Mouse (Mus musculus) limb, embryonic 14.5 days (tissue): ENCODE data around the gene Sytl2. TPM values are rescaled to one million over a fixed set of nuclear protein-coding genes. Genes with fewer than 3 reads are reported as not detected.

Experiments used
- ATAC-seq: fragments of 200-750 bp; cut with Nextera tagmentation; 2 replicates; pipeline ENCODE4 v1.8.0; 2017; ENCODE audit warnings: low read depth, moderate number of reproducible peaks, moderate TSS enrichment; ENCODE audit not compliant: low FRiP score
- DNase-seq: peaks from one replicate; pipeline ENCODE4 v3.0.0-alpha.2; 2015; ENCODE audit warnings: low spot score
- H3K27ac ChIP-seq: fragments of 300-500 bp; sonication (generic); replicated peaks from 2 replicates; pipeline ENCODE4 v1.5.1; 2014; ENCODE audit warnings: low read depth, mild to moderate bottlenecking, low read length, moderate library complexity, mixed read lengths
- H3K27me3 ChIP-seq: fragments of 300-500 bp; sonication (generic); 2 replicates; pipeline ENCODE4 v1.6.1; 2014; ENCODE audit warnings: low read length, mixed read lengths; ENCODE audit not compliant: control insufficient read depth, insufficient read depth
- H3K36me3 ChIP-seq: fragments of 300-500 bp; sonication (generic); 2 replicates; pipeline ENCODE4 v1.6.1; 2014; ENCODE audit warnings: mild to moderate bottlenecking, low read length, moderate library complexity, mixed read lengths; ENCODE audit not compliant: control insufficient read depth, insufficient read depth
- H3K4me1 ChIP-seq: fragments of 300-500 bp; sonication (generic); 2 replicates; pipeline ENCODE4 v1.6.1; 2014; ENCODE audit warnings: antibody characterized with exemption, low read length, mixed read lengths; ENCODE audit not compliant: control insufficient read depth, insufficient read depth
- H3K4me2 ChIP-seq: fragments of 300-500 bp; sonication (generic); replicated peaks from 2 replicates; pipeline ENCODE4 v1.6.1; 2014; ENCODE audit warnings: low read depth, mild to moderate bottlenecking, low read length, moderate library complexity; ENCODE audit not compliant: severe bottlenecking
- H3K4me3 ChIP-seq: fragments of 300-500 bp; sonication (generic); replicated peaks from 2 replicates; pipeline ENCODE4 v1.5.1; 2014; ENCODE audit warnings: low read length
- H3K9ac ChIP-seq: fragments of 300-500 bp; sonication (generic); 2 replicates; pipeline ENCODE4 v1.6.1; 2014; ENCODE audit warnings: mild to moderate bottlenecking, low read depth, low read length, moderate library complexity; ENCODE audit not compliant: severe bottlenecking
- H3K9me3 ChIP-seq: fragments of 300-500 bp; sonication (generic); 2 replicates; pipeline ENCODE4 v1.6.1; 2016; ENCODE audit warnings: low read length; ENCODE audit not compliant: control insufficient read depth
- POLR2A ChIP-seq: fragments of 200-500 bp; IDR thresholded peaks from 2 replicates; pipeline ENCODE4 v1.8.0; 2012; ENCODE audit warnings: inconsistent platforms, mild to moderate bottlenecking, moderate library complexity, borderline replicate concordance; ENCODE audit not compliant: insufficient read depth, insufficient read length; ENCODE audit errors: extremely low read depth
- WGBS: fragments of 180-500 bp; shearing (Covaris S2); extraction: QIAGEN DNeasy Blood & Tissue Kit; methylation state at CpG from one replicate; pipeline ENCODE4 v1.1.7; 2014; 5-methylcytosine and 5-hydroxymethylcytosine counted together
- polyA plus RNA-seq, 2 experiments: library from polyadenylated mRNA; depleted of rRNA in 1 of 2; stranded (reverse) in 1 of 2; unstranded in 1 of 2; fragments of >200 nt; fragmentation: Nextera tagmentation in 1 of 2; extraction: Ambion mirVana in 1 of 2; gene quantifications; 2 replicates each; pipeline versions ENCODE4 v1.2.1 to v1.2.3; 2012 to 2014

The Sytl2 gene
- polyA plus RNA-seq, 2 experiments: 21.9 to 25.7 TPM

- Histone ChIP-seq H3K9me3 (no peaks in the 10 kb centered on the region), H3K36me3 (no peaks in the 10 kb centered on the region), H3K27ac (no peak overlapping the region), H3K27me3 (no peaks in the 10 kb centered on the region), H3K9ac (no peak overlapping the region), H3K4me1 (no peaks in the 10 kb centered on the region), H3K4me3 (no peak overlapping the region), H3K4me2 (no peak overlapping the region)
- TF ChIP-seq POLR2A: no peak
- ATAC-seq: no peak
- DNase-seq: no peak
- 53% methylated on average over 12 of the region's 12 CpGs for WGBS
Observed at GRCm38 (mm10) chr7:90353488-90354228, 51.6 kb downstream of the Sytl2 start.

GRCm38 (mm10) chr7:90354229-90354604, 52.2 kb downstream of the Sytl2 start:
- TF ChIP-seq POLR2A: no peak
- Histone ChIP-seq H3K27ac (no peak overlapping the region), H3K4me1 (no peaks in the 10 kb centered on the region), H3K4me2 (no peak overlapping the region), H3K4me3 (no peak overlapping the region), H3K9me3 (no peaks in the 10 kb centered on the region), H3K36me3 (no peaks in the 10 kb centered on the region), H3K9ac (no peak overlapping the region), H3K27me3 (no peaks in the 10 kb centered on the region)
- 88% methylated on average over 2 of the region's 2 CpGs for WGBS
- DNase-seq: no peak
- no peak for ATAC-seq

GRCm38 (mm10) chr7:90355454-90355853, 53.4 kb downstream of the Sytl2 start:
- Histone ChIP-seq H3K4me1 (no peaks in the 10 kb centered on the region), H3K9ac (no peak overlapping the region), H3K27me3 (no peaks in the 10 kb centered on the region), H3K4me2 (no peak overlapping the region), H3K4me3 (no peak overlapping the region), H3K36me3 (no peaks in the 10 kb centered on the region), H3K9me3 (no peaks in the 10 kb centered on the region), H3K27ac (no peak overlapping the region)
- ATAC-seq (no peak), DNase-seq (no peak)
- WGBS: 81% methylated on average over 3 of the region's 3 CpGs
- no peak for TF ChIP-seq POLR2A

- DNase-seq (no peak), ATAC-seq (no peak)
- H3K4me3 ChIP-seq: no peak overlapping the region
- H3K36me3 ChIP-seq: no peaks in the 10 kb centered on the region
- TF ChIP-seq POLR2A: no peak
- H3K27ac ChIP-seq: no peak overlapping the region
- 56% methylated on average over 2 of the region's 2 CpGs for WGBS
- no peaks in the 10 kb centered on the region for H3K9me3 ChIP-seq
- H3K27me3 ChIP-seq: no peaks in the 10 kb centered on the region
- H3K9ac ChIP-seq: no peak overlapping the region
- H3K4me1 ChIP-seq: no peaks in the 10 kb centered on the region
- no peak overlapping the region for H3K4me2 ChIP-seq
Observed at GRCm38 (mm10) chr7:90355995-90356394, 53.9 kb downstream of the Sytl2 start.

- Histone ChIP-seq H3K4me3 (no peak overlapping the region), H3K9ac (no peak overlapping the region), H3K36me3 (no peaks in the 10 kb centered on the region), H3K27me3 (no peaks in the 10 kb centered on the region), H3K27ac (no peak overlapping the region), H3K9me3 (no peaks in the 10 kb centered on the region), H3K4me2 (no peak overlapping the region), H3K4me1 (no peaks in the 10 kb centered on the region)
- DNase-seq (no peak), ATAC-seq (no peak)
- no peak for TF ChIP-seq POLR2A
- WGBS: 68% methylated on average over 7 of the region's 7 CpGs
Observed at GRCm38 (mm10) chr7:90362788-90363187, 60.7 kb downstream of the Sytl2 start.
